Mouse (Mus musculus): Measurements from ENCODE around the gene Spata21. TPM values are rescaled to one million over a fixed set of nuclear protein-coding genes. Genes with fewer than 3 reads are reported as not detected.

Gene Spata21
- 0.27 and 0.95 TPM in 2 replicates for polyA plus RNA-seq (2014; fragmentation: Nextera tagmentation; extraction: Ambion mirVana)

GRCm38 (mm10) chr4:141088033-141088432 lies at the start of gene Spata21:
Gene Spata21, plus strand, starts transcription at chr4:141088333.
- Histone ChIP-seq H3K27me3 (ENCODE audit: control insufficient read depth, insufficient read depth, low read length) (no peaks in the 10 kb centered on the region), H3K9me3 (ENCODE audit: control insufficient read depth, low read length) (peaks cover 3% of the 10 kb centered on the region; the same call in 1 of the 2 replicates), H3K27ac (ENCODE audit: low read depth, low read length) (no peak within 1 kb of the TSS), H3K4me3 (ENCODE audit: low read length) (no peak within 1 kb of the TSS), H3K36me3 (ENCODE audit: control insufficient read depth, insufficient read depth, low read length) (no peaks in the 10 kb centered on the region), H3K4me2 (replicated peaks; ENCODE audit: low read depth, low read length) (no peak within 1 kb of the TSS), H3K4me1 (ENCODE audit: control insufficient read depth, insufficient read depth, low read length) (no peaks in the 10 kb centered on the region), H3K9ac (ENCODE audit: low read depth, low read length) (no peak within 1 kb of the TSS)
- no peak for ATAC-seq (ENCODE audit: low FRiP score, low TSS enrichment)
- WGBS: 74% methylated on average over 6 of the region's 6 CpGs

DNA sequence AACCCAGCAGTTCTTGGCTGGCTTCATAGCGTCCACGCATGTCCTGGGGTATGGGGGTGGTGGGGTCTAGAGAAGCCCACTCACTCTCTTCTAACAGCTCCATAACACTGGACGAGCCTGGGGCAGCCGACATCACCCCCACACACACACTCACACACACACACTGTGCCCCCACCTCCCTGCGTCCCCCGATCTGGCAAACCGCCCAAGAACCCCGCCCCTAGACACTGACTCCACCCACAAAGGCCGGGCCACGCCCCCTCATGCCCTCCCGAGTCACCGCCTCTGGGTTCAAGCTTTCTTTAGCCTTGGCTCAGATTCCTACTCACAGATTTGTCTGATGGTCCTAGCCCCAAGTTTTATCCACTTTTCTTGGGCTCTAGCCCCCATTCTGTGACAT lies 47.0 kb upstream of the Spata21 start:
- H3K36me3 ChIP-seq (ENCODE audit: control insufficient read depth, insufficient read depth, low read length): peaks cover 42% of the 10 kb centered on the region
- 51% methylated on average over 12 of the region's 12 CpGs for WGBS
- peak; percentile 7; the same call in 1 of the 2 replicates for ATAC-seq (ENCODE audit: low FRiP score, low TSS enrichment)

DNA sequence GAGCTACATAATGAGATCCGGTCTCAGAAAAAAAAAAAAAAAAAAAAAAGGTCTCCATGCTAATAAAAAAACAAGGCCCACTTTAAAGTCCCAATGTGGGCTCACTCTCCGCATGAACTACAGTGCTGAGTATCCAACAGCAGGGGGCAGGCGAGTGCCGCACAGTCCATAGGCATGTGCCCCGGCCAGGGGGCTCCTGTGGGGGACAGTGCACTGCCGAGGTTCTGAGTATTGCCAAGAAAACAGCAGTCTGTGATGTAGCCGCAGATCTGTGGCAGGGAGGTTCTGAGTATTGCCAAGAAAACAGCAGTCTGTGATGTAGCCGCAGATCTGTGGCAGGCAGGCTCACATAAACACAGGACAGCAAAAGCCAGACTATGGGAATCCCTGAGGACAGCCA lies 43.3 kb upstream of the Spata21 start:
- ATAC-seq (ENCODE audit: low FRiP score, low TSS enrichment): peak; percentile 45; the same call in 1 of the 2 replicates
- 10% methylated on average over 8 of the region's 8 CpGs for WGBS
- H3K4me1 ChIP-seq (ENCODE audit: control insufficient read depth, insufficient read depth, low read length): peaks cover 22% of the 10 kb centered on the region; the same call in 1 of the 2 replicates
- H3K27ac ChIP-seq (ENCODE audit: low read depth, low read length): peak overlapping the region; percentile 43; the same call in 1 of the 2 replicates
- no peak overlapping the region for H3K9ac ChIP-seq (ENCODE audit: low read depth, low read length)
- H3K4me2 ChIP-seq (replicated peaks; ENCODE audit: low read depth, low read length): no peak overlapping the region
- H3K9me3 ChIP-seq (ENCODE audit: control insufficient read depth, low read length): no peaks in the 10 kb centered on the region
- no peaks in the 10 kb centered on the region for H3K27me3 ChIP-seq (ENCODE audit: control insufficient read depth, insufficient read depth, low read length)
- no peak overlapping the region for H3K4me3 ChIP-seq (ENCODE audit: low read length)
- H3K36me3 ChIP-seq (ENCODE audit: control insufficient read depth, insufficient read depth, low read length): peaks cover 17% of the 10 kb centered on the region

More for the DNA sequence above, 47.0 kb upstream of the Spata21 start:
- no peak overlapping the region for H3K27ac ChIP-seq (ENCODE audit: low read depth, low read length)
- H3K4me3 ChIP-seq (ENCODE audit: low read length): no peak overlapping the region
- no peaks in the 10 kb centered on the region for H3K9me3 ChIP-seq (ENCODE audit: control insufficient read depth, low read length)
- no peak overlapping the region for H3K9ac ChIP-seq (ENCODE audit: low read depth, low read length)
- H3K4me1 ChIP-seq (ENCODE audit: control insufficient read depth, insufficient read depth, low read length): no peaks in the 10 kb centered on the region
- H3K27me3 ChIP-seq (ENCODE audit: control insufficient read depth, insufficient read depth, low read length): no peaks in the 10 kb centered on the region
- no peak overlapping the region for H3K4me2 ChIP-seq (replicated peaks; ENCODE audit: low read depth, low read length)

GRCm38 (mm10) chr4:141048810-141049475 lies 39.2 kb upstream of the Spata21 start:
- peaks cover 53% of the 10 kb centered on the region for H3K4me1 ChIP-seq (ENCODE audit: control insufficient read depth, insufficient read depth, low read length)
- WGBS: 68% methylated on average over 17 of the region's 17 CpGs
- no peaks in the 10 kb centered on the region for H3K27me3 ChIP-seq (ENCODE audit: control insufficient read depth, insufficient read depth, low read length)
- ATAC-seq (ENCODE audit: low FRiP score, low TSS enrichment): no peak
- H3K9me3 ChIP-seq (ENCODE audit: control insufficient read depth, low read length): no peaks in the 10 kb centered on the region
- H3K4me2 ChIP-seq (replicated peaks; ENCODE audit: low read depth, low read length): no peak overlapping the region
- H3K36me3 ChIP-seq (ENCODE audit: control insufficient read depth, insufficient read depth, low read length): peaks cover 12% of the 10 kb centered on the region
- H3K9ac ChIP-seq (ENCODE audit: low read depth, low read length): peak overlapping the region; percentile 7; the same call in 1 of the 2 replicates
- H3K4me3 ChIP-seq (ENCODE audit: low read length): no peak overlapping the region
- H3K27ac ChIP-seq (ENCODE audit: low read depth, low read length): no peak overlapping the region

DNA sequence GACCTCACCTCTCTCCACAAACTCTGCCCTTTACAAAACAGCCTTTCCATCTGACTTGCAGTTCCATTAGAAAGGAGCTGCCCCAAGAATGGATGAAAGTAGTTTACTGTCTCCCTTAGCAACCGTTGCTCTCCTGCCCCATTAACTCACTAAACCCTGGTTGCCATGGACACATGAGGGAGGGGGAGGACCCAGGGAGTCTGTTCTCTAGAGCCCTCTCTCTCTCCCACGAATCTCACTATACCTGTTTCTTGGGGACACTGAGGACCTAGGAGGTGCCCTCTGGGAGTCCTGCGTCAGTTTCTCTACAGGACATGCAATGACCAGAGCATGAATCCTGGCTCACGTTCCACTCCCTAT lies 38.7 kb upstream of the Spata21 start:
- peaks cover 12% of the 10 kb centered on the region for H3K36me3 ChIP-seq (ENCODE audit: control insufficient read depth, insufficient read depth, low read length)
- 18% methylated on average over 4 of the region's 4 CpGs for WGBS
- H3K4me3 ChIP-seq (ENCODE audit: low read length): no peak overlapping the region
- H3K27me3 ChIP-seq (ENCODE audit: control insufficient read depth, insufficient read depth, low read length): no peaks in the 10 kb centered on the region
- no peak overlapping the region for H3K4me2 ChIP-seq (replicated peaks; ENCODE audit: low read depth, low read length)
- H3K27ac ChIP-seq (ENCODE audit: low read depth, low read length): peak overlapping the region; percentile 3; the same call in 1 of the 2 replicates
- no peak overlapping the region for H3K9ac ChIP-seq (ENCODE audit: low read depth, low read length)
- peaks cover 57% of the 10 kb centered on the region for H3K4me1 ChIP-seq (ENCODE audit: control insufficient read depth, insufficient read depth, low read length)
- no peaks in the 10 kb centered on the region for H3K9me3 ChIP-seq (ENCODE audit: control insufficient read depth, low read length)
- ATAC-seq (ENCODE audit: low FRiP score, low TSS enrichment): 0 out of 2 replicates have a peak, but pooled peaks have one; percentile 14

DNA sequence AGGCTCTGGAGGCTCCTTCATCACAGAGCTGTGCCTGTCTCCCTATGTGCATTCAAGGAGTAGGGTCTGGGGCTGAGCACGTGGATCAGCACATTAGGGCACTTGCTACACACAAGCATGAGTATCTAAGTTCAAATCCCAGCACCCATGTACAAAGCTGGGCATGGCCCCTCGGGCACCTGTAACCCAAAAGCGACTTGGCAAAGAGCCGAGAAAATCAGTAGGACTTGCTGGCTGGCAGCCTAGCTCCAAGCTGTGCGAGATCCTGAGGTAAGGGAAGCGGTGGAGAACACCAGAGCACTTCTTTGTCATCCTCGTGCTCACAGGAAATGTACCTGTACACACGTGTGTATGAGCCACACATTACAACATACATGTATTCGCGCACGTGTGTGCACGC lies 35.7 kb upstream of the Spata21 start:
- peaks cover 48% of the 10 kb centered on the region for H3K4me1 ChIP-seq (ENCODE audit: control insufficient read depth, insufficient read depth, low read length)
- H3K9me3 ChIP-seq (ENCODE audit: control insufficient read depth, low read length): no peaks in the 10 kb centered on the region
- peaks cover 2% of the 10 kb centered on the region; the same call in 1 of the 2 replicates for H3K36me3 ChIP-seq (ENCODE audit: control insufficient read depth, insufficient read depth, low read length)
- no peak overlapping the region; the same call in 1 of the 2 replicates for H3K4me3 ChIP-seq (ENCODE audit: low read length)
- 90% methylated on average over 12 of the region's 12 CpGs for WGBS
- H3K4me2 ChIP-seq (replicated peaks; ENCODE audit: low read depth, low read length): peak overlapping the region; percentile 26; the same call in 1 of the 2 replicates
- H3K27ac ChIP-seq (ENCODE audit: low read depth, low read length): peak overlapping the region; percentile 90
- peak overlapping the region; percentile 12; the same call in 1 of the 2 replicates for H3K9ac ChIP-seq (ENCODE audit: low read depth, low read length)
- no peaks in the 10 kb centered on the region for H3K27me3 ChIP-seq (ENCODE audit: control insufficient read depth, insufficient read depth, low read length)
- no peak for ATAC-seq (ENCODE audit: low FRiP score, low TSS enrichment)

GRCm38 (mm10) chr4:141053138-141053537 lies 35.0 kb upstream of the Spata21 start:
- Histone ChIP-seq H3K4me3 (ENCODE audit: low read length) (peak overlapping the region; percentile 0; the same call in 1 of the 2 replicates), H3K9me3 (ENCODE audit: control insufficient read depth, low read length) (no peaks in the 10 kb centered on the region), H3K36me3 (ENCODE audit: control insufficient read depth, insufficient read depth, low read length) (peaks cover 2% of the 10 kb centered on the region; the same call in 1 of the 2 replicates), H3K9ac (ENCODE audit: low read depth, low read length) (peak overlapping the region; percentile 13; the same call in 1 of the 2 replicates), H3K4me2 (replicated peaks; ENCODE audit: low read depth, low read length) (peak overlapping the region; percentile 26), H3K4me1 (ENCODE audit: control insufficient read depth, insufficient read depth, low read length) (peaks cover 47% of the 10 kb centered on the region), H3K27me3 (ENCODE audit: control insufficient read depth, insufficient read depth, low read length) (no peaks in the 10 kb centered on the region), H3K27ac (ENCODE audit: low read depth, low read length) (peak overlapping the region; percentile 90)
- WGBS: 36% methylated on average over 8 of the region's 8 CpGs
- ATAC-seq (ENCODE audit: low FRiP score, low TSS enrichment): no peak; the same call in 1 of the 2 replicates

DNA sequence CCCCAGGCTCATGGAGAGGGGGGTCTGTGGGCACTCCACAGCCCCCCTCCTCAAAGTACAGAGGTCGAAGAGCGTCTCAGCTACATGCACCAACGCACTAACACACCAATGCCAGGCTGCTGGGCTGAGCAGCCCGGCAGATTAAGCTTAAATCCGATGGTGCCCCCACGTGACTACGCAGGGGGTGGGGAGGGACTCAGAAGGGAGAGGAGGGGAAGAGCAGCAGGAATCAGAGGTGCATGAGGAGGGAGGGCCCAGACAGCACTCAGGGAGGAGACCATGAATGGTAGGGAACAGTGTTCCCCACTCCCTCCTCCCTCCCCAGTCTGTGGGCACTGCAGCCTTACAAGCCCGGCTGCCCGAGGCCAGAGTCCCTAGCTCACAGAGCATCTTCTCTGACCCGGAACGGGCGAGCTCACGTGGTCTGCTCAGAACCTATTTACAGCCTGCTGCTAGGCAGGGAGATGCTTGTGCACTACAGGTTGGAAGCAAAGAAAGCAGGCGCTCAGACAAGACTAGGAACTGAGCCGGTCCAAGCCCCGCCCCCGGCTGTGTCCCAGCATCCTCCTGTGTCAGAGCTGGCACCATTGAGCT lies 34.5 kb upstream of the Spata21 start:
- Histone ChIP-seq H3K27ac (ENCODE audit: low read depth, low read length) (peak overlapping the region; percentile 90), H3K9ac (ENCODE audit: low read depth, low read length) (peak overlapping the region; percentile 13; the same call in 1 of the 2 replicates), H3K36me3 (ENCODE audit: control insufficient read depth, insufficient read depth, low read length) (peaks cover 2% of the 10 kb centered on the region; the same call in 1 of the 2 replicates), H3K27me3 (ENCODE audit: control insufficient read depth, insufficient read depth, low read length) (no peaks in the 10 kb centered on the region), H3K4me2 (replicated peaks; ENCODE audit: low read depth, low read length) (peak overlapping the region; percentile 26), H3K4me3 (ENCODE audit: low read length) (peak overlapping the region; percentile 0; the same call in 1 of the 2 replicates), H3K4me1 (ENCODE audit: control insufficient read depth, insufficient read depth, low read length) (peaks cover 50% of the 10 kb centered on the region), H3K9me3 (ENCODE audit: control insufficient read depth, low read length) (no peaks in the 10 kb centered on the region)
- 20% methylated on average over 17 of the region's 17 CpGs for WGBS
- ATAC-seq (ENCODE audit: low FRiP score, low TSS enrichment): peak; percentile 87

GRCm38 (mm10) chr4:141056970-141057369 lies 31.2 kb upstream of the Spata21 start:
- no peak for ATAC-seq (ENCODE audit: low FRiP score, low TSS enrichment)
- no peak overlapping the region for H3K27ac ChIP-seq (ENCODE audit: low read depth, low read length)
- WGBS: 97% methylated on average over 10 of the region's 10 CpGs

More at GRCm38 (mm10) chr4:141056970-141057369, 31.2 kb upstream of the Spata21 start:
- Histone ChIP-seq H3K4me1 (ENCODE audit: control insufficient read depth, insufficient read depth, low read length) (peaks cover 32% of the 10 kb centered on the region; the same call in 1 of the 2 replicates), H3K36me3 (ENCODE audit: control insufficient read depth, insufficient read depth, low read length) (no peaks in the 10 kb centered on the region; the same call in 1 of the 2 replicates), H3K4me3 (ENCODE audit: low read length) (no peak overlapping the region), H3K9me3 (ENCODE audit: control insufficient read depth, low read length) (no peaks in the 10 kb centered on the region), H3K4me2 (replicated peaks; ENCODE audit: low read depth, low read length) (no peak overlapping the region), H3K27me3 (ENCODE audit: control insufficient read depth, insufficient read depth, low read length) (no peaks in the 10 kb centered on the region), H3K9ac (ENCODE audit: low read depth, low read length) (no peak overlapping the region)
